Mouse (Mus musculus) forebrain, postnatal 0 days (tissue): ENCODE measurements at regions not wholly inside any gene's neighbourhood (a gene's known extent, or its start where the extent isn't known, plus 50 kb on each side); places are given as distances from the start of the nearest gene placed in this dataset.

ENCODE experiments used
- ATAC-seq: fragments of 200-750 bp; cut with Nextera tagmentation; 2 replicates; pipeline ENCODE4 v1.8.0; 2017; ENCODE audit warnings: mild to moderate bottlenecking, moderate library complexity
- DNase-seq: peaks from one replicate; pipeline ENCODE4 v3.0.0-alpha.2; 2015
- H3K27ac ChIP-seq: fragments of 300-500 bp; sonication (generic); 2 replicates; pipeline ENCODE4 v1.5.1; 2014; ENCODE audit warnings: low read depth, mild to moderate bottlenecking, antibody characterized with exemption, low read length, moderate library complexity, mixed read lengths
- H3K27me3 ChIP-seq: fragments of 300-500 bp; sonication (generic); 2 replicates; pipeline ENCODE4 v1.6.1; 2014; ENCODE audit warnings: mild to moderate bottlenecking, low read length, mixed read lengths; ENCODE audit not compliant: insufficient read depth
- H3K36me3 ChIP-seq: fragments of 300-500 bp; sonication (generic); 2 replicates; pipeline ENCODE4 v1.6.1; 2014; ENCODE audit warnings: mild to moderate bottlenecking, moderate library complexity; ENCODE audit not compliant: insufficient read depth
- H3K4me1 ChIP-seq: fragments of 300-500 bp; sonication (generic); 2 replicates; pipeline ENCODE4 v1.6.1; 2014; ENCODE audit warnings: antibody characterized with exemption; ENCODE audit not compliant: insufficient read depth
- H3K4me2 ChIP-seq: fragments of 300-500 bp; sonication (generic); 2 replicates; pipeline ENCODE4 v1.6.1; 2014; ENCODE audit warnings: low read depth, mild to moderate bottlenecking, moderate library complexity
- H3K4me3 ChIP-seq: fragments of 300-500 bp; sonication (generic); 2 replicates; pipeline ENCODE4 v1.5.1; 2014; ENCODE audit warnings: low read depth, low read length, mixed read lengths
- H3K9ac ChIP-seq: fragments of 300-500 bp; sonication (generic); 2 replicates; pipeline ENCODE4 v1.6.1; 2014; ENCODE audit warnings: mild to moderate bottlenecking
- H3K9me3 ChIP-seq: fragments of 300-500 bp; sonication (generic); 2 replicates; pipeline ENCODE4 v1.6.1; 2016; ENCODE audit warnings: low read length
- CTCF ChIP-seq: sonication (generic); IDR thresholded peaks from 2 replicates; pipeline ENCODE4 v1.5.1; 2016; ENCODE audit warnings: antibody characterized with exemption, control low read depth, low read depth
- WGBS: fragments of 180-500 bp; shearing (Covaris S2); extraction: QIAGEN DNeasy Blood & Tissue Kit; methylation state at CpG from one replicate; pipeline ENCODE4 v1.1.7; 2014; 5-methylcytosine and 5-hydroxymethylcytosine counted together

GRCm38 (mm10) chr6:35871388-35871787 is 331.7 kb upstream of the Mtpn start:
- no peaks in the 10 kb centered on the region for H3K27me3 ChIP-seq
- H3K27ac ChIP-seq = no peak overlapping the region
- no peak for TF ChIP-seq CTCF
- H3K9ac ChIP-seq = no peak overlapping the region
- WGBS = 73% methylated on average over 7 of the region's 7 CpGs
- H3K9me3 ChIP-seq = no peaks in the 10 kb centered on the region
- DNase-seq (no peak), ATAC-seq (no peak)
- H3K4me3 ChIP-seq = no peak overlapping the region
- no peaks in the 10 kb centered on the region for H3K4me1 ChIP-seq
- H3K36me3 ChIP-seq = no peaks in the 10 kb centered on the region
- H3K4me2 ChIP-seq = no peak overlapping the region

DNA sequence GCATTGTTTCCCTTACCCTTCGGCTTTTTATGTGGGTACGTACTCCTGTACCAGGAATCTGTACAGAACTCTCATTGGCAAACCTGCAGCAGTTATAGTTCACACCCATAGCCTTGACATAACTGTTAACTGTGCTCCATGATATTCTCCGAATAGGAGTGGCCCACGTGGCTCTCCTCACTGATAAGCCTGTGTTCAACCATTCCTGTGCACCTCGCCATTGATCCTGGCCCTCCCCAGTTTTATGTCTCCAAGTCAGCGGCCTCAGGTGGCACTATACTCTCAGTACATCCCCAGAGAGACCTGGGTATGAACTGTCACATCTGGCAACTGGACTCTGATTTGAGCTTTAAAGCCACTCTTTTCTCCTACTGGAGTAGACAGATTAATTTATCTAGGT is 324.5 kb upstream of the Mtpn start:
- Histone ChIP-seq H3K4me1 (no peaks in the 10 kb centered on the region), H3K9me3 (no peaks in the 10 kb centered on the region), H3K27me3 (no peaks in the 10 kb centered on the region), H3K4me3 (no peak overlapping the region), H3K27ac (no peak overlapping the region), H3K9ac (no peak overlapping the region), H3K36me3 (no peaks in the 10 kb centered on the region), H3K4me2 (no peak overlapping the region)
- DNase-seq = no peak
- no peak for TF ChIP-seq CTCF
- WGBS = 85% methylated on average over 6 of the region's 6 CpGs
- no peak for ATAC-seq

DNA sequence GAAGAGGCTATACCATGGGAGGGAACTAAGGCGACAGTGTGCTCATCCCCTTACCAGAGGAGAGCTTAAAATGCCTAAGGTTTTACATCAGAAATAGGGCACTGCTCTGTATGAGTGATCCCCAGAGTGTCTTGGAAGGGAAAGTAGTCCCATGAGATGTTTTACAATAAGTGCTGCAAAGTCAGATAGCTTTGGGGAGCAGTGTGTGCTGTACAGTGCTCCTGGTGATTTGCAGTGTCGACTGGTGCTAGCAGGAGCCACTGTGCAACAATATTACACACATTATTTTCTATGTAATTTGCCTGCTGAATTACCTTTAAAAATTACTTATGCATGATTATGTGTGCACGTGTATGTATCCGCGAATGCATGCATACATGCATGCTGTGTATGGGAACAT is 314.3 kb upstream of the Mtpn start:
- Histone ChIP-seq H3K36me3 (no peaks in the 10 kb centered on the region), H3K27ac (no peak overlapping the region), H3K4me2 (no peak overlapping the region), H3K9ac (no peak overlapping the region), H3K27me3 (no peaks in the 10 kb centered on the region), H3K4me1 (no peaks in the 10 kb centered on the region), H3K4me3 (no peak overlapping the region), H3K9me3 (no peaks in the 10 kb centered on the region)
- DNase-seq = no peak
- no peak for TF ChIP-seq CTCF
- ATAC-seq = no peak
- WGBS = 85% methylated on average over 5 of the region's 5 CpGs

DNA sequence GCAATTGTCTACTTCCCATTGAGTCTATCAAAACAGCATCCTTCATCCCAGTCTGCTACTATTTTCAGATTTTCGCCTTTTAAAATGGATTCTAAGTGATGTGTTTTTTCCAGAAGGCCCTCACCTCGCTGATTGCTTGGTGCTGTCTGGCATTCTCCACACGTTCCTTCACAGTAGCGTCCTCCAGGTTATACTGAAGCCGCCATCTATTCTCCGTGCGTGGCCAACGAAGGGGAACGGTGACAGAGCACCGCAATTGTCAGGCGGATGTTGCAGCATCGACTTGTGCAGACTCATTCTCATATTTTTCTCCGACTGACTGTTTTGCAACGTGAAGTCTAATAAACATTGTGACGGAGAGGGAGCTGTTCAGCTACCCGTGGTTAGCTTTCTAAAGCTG is 277.0 kb upstream of the Mtpn start:
- Histone ChIP-seq H3K4me3 (no peak overlapping the region), H3K27ac (no peak overlapping the region), H3K27me3 (no peaks in the 10 kb centered on the region), H3K4me1 (no peaks in the 10 kb centered on the region), H3K9me3 (no peaks in the 10 kb centered on the region), H3K36me3 (no peaks in the 10 kb centered on the region), H3K4me2 (no peak overlapping the region), H3K9ac (no peak overlapping the region)
- WGBS = 84% methylated on average over 16 of the region's 16 CpGs
- no peak for TF ChIP-seq CTCF
- ATAC-seq (no peak), DNase-seq (no peak)

- no peaks in the 10 kb centered on the region for H3K27me3 ChIP-seq
- no peak overlapping the region for H3K4me2 ChIP-seq
- TF ChIP-seq CTCF = no peak
- H3K9me3 ChIP-seq = no peaks in the 10 kb centered on the region
- H3K36me3 ChIP-seq = no peaks in the 10 kb centered on the region
- H3K4me3 ChIP-seq = no peak overlapping the region
- no peaks in the 10 kb centered on the region for H3K4me1 ChIP-seq
- WGBS = 82% methylated on average over 5 of the region's 5 CpGs
- no peak overlapping the region for H3K27ac ChIP-seq
- no peak overlapping the region for H3K9ac ChIP-seq
- DNase-seq = no peak
- ATAC-seq = no peak
Observed at GRCm38 (mm10) chr6:35814476-35814875, 274.8 kb upstream of the Mtpn start.

DNA sequence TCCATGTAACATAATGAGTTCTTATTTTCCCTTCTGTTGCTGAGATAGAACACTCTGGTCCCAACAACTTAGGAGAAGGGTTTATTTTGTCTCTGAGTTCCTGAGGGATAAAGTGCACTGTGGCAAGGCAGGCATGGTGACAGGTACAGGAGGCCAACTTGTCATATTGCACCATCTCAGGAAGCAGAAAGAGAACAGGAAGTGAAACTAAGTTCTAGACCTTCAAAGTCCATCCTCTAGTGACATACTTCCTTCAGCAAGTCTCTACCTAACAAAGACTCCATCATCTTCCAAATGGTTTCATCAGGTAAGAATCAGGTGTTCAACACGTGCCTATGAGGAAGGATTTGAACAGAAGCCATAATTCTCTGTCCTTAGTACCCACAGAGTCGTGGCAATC is 266.1 kb upstream of the Mtpn start:
- DNase-seq (no peak), ATAC-seq (no peak)
- WGBS = 83% methylated on average over 2 of the region's 2 CpGs
- no peaks in the 10 kb centered on the region for H3K27me3 ChIP-seq
- H3K9ac ChIP-seq = no peak overlapping the region
- H3K27ac ChIP-seq = no peak overlapping the region
- H3K4me1 ChIP-seq = no peaks in the 10 kb centered on the region
- no peaks in the 10 kb centered on the region for H3K36me3 ChIP-seq
- H3K4me3 ChIP-seq = no peak overlapping the region
- TF ChIP-seq CTCF = no peak
- H3K9me3 ChIP-seq = no peaks in the 10 kb centered on the region
- H3K4me2 ChIP-seq = no peak overlapping the region

- 83% methylated on average over 3 of the region's 3 CpGs for WGBS
- Histone ChIP-seq H3K9me3 (no peaks in the 10 kb centered on the region), H3K36me3 (no peaks in the 10 kb centered on the region), H3K4me1 (no peaks in the 10 kb centered on the region), H3K27me3 (no peaks in the 10 kb centered on the region), H3K9ac (no peak overlapping the region), H3K4me3 (no peak overlapping the region), H3K4me2 (no peak overlapping the region), H3K27ac (no peak overlapping the region)
- no peak for ATAC-seq
- DNase-seq = no peak
- TF ChIP-seq CTCF = no peak
Observed at GRCm38 (mm10) chr6:35804041-35804440, 264.4 kb upstream of the Mtpn start.

DNA sequence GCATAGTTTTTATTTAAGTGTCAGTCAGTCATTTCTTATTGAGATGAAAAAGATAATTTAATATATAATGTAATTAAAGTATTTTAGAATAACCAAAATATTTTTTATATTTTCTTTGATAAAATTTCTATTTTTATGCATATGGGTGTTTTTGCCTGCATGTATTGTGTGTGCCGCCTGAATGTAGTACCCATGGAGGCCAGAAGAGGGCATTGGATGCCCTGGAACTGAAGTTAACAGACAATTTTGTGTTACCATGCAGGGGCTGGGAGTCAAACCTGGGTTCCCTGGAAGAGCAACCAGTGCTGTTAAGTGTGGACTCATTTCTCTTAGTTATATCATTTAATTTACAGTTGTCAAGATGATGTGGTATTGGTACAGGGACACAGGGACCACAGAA is 240.0 kb upstream of the Mtpn start:
- Histone ChIP-seq H3K9ac (no peak overlapping the region), H3K27me3 (no peaks in the 10 kb centered on the region), H3K9me3 (no peaks in the 10 kb centered on the region), H3K4me2 (no peak overlapping the region), H3K27ac (no peak overlapping the region), H3K4me3 (no peak overlapping the region), H3K36me3 (no peaks in the 10 kb centered on the region), H3K4me1 (no peaks in the 10 kb centered on the region)
- DNase-seq (no peak), ATAC-seq (no peak)
- TF ChIP-seq CTCF = no peak
- 94% methylated on average over 1 of the region's 1 CpGs for WGBS
